ENCODE assay signal across 8 mouse cellular contexts in genomic region chr3:146177748-146178582, GRCm38 (mm10). TPM values are rescaled to one million over a fixed set of nuclear protein-coding genes. Genes with fewer than 3 reads are reported as not detected.
DNase-seq lines count a peak whose midpoint lies in the region; ATAC-seq lines count a peak whose summit lies in the region.

No protein-coding gene starts in this region.

- peak overlapping the region; percentile 24 for H3K4me3 ChIP-seq in intestine, embryonic 14.5 days (ENCODE audit: low read depth, low read length)

- peak overlapping the region; percentile 25; the same call in 1 of the 2 replicates for H3K9ac ChIP-seq in intestine, embryonic 14.5 days (ENCODE audit: low read length)

- intact Hi-C loops in left cerebral cortex, postnatal 10 days (cut with DNase I): loop anchor here (1.0 kb wide), 1 partner anchor 120 kb away; no protein-coding TSS in a partner anchor

- H3K4me1 ChIP-seq in intestine, embryonic 14.5 days (replicated peaks; ENCODE audit: control insufficient read depth, insufficient read depth, low read length): no peaks in the 10 kb centered on the region

- no peaks in the 10 kb centered on the region for H3K9me3 ChIP-seq in intestine, embryonic 14.5 days (ENCODE audit: control insufficient read depth, low read length)

- H3K4me2 ChIP-seq in intestine, embryonic 14.5 days (ENCODE audit: low read length): peak overlapping the region; percentile 56

- 4% methylated on average over 16 of the region's 16 CpGs for whole genome bisulfite sequencing in intestine, embryonic 14.5 days

- H3K36me3 ChIP-seq in intestine, embryonic 14.5 days (ENCODE audit: control insufficient read depth, insufficient read depth, low read length): no peaks in the 10 kb centered on the region

- H3K27ac ChIP-seq in intestine, embryonic 14.5 days (ENCODE audit: low read depth): no peak overlapping the region

- peak; percentile 66 to 82 for DNase-seq in adrenal gland, adult 18-20 months (ENCODE audit: low spot score in 2 of 2)
- DNase-seq in embryo, embryonic 10.5 days (ENCODE audit: low spot score): peak; percentile 91
- DNase-seq in gastrocnemius, postnatal 25 days: peak; percentile 54
- DNase-seq in intestine, embryonic 14.5 days (ENCODE audit: low spot score): peak; percentile 91
- peak; percentile 77 to 85 for DNase-seq in left cerebral cortex, postnatal 10 days (ENCODE audit: extremely low spot score in 1 of 2, low spot score in 2 of 2)
- DNase-seq in right cerebral cortex, postnatal 14 days: peak; percentile 91
- DNase-seq in urinary bladder, postnatal 4 days (ENCODE audit: low spot score in 2 of 2): peak; percentile 58 to 78

- H3K27me3 ChIP-seq in intestine, embryonic 14.5 days (replicated peaks; ENCODE audit: control insufficient read depth, insufficient read depth, low read length): no peaks in the 10 kb centered on the region

- peak; percentile 79 for ATAC-seq in intestine, embryonic 14.5 days (replicated peaks; ENCODE audit: low FRiP score, low TSS enrichment, low read depth)
- ATAC-seq in megakaryocyte-erythroid progenitor cell, adult 5-6 weeks (replicated peaks; ENCODE audit: low FRiP score, low TSS enrichment, poor library complexity, severe bottlenecking): peak; percentile 83

RNA-seq across cellular contexts. Expression of gene Mcoln2, which starts 28.3 kb away (rescaled TPM):
- total RNA-seq in adrenal gland, adult 18-20 months (2021): under 1 TPM in 1 of 2 experiments, not detected in 1; 0.35 TPM
- total RNA-seq in gastrocnemius, postnatal 25 days (2021): under 1 TPM; 0.33 to 0.35 TPM
- 4.1 and 4.2 TPM in 2 replicates for polyA plus RNA-seq in intestine, embryonic 14.5 days (2014; fragmentation: Nextera tagmentation; extraction: Ambion mirVana)
- total RNA-seq in left cerebral cortex, postnatal 10 days (2021): under 1 TPM in 1 of 2 experiments, not detected in 1; 0.60 TPM
- total RNA-seq in megakaryocyte-erythroid progenitor cell, adult 5-6 weeks (2014; fragmentation: Nextera tagmentation): 0.09 and 1.5 TPM in 2 replicates
- 0.99 and 3.8 TPM in 2 replicates for total RNA-seq in megakaryocyte-erythroid progenitor cell, adult 5-6 weeks (2017)

RNA-seq across cellular contexts. Expression of gene Lpar3, which starts 42.8 kb away (rescaled TPM):
- total RNA-seq in adrenal gland, adult 18-20 months (2021): not detected
- total RNA-seq in gastrocnemius, postnatal 25 days (2021): under 1 TPM in 1 of 2 experiments, not detected in 1; 0.28 TPM
- 1.4 TPM in 2 replicates for polyA plus RNA-seq in intestine, embryonic 14.5 days (2014; fragmentation: Nextera tagmentation; extraction: Ambion mirVana)
- under 1 TPM; 0.36 to 0.58 TPM for total RNA-seq in left cerebral cortex, postnatal 10 days (2021)
- not detected in 2 replicates for total RNA-seq in megakaryocyte-erythroid progenitor cell, adult 5-6 weeks (2014; fragmentation: Nextera tagmentation)
- not detected in 2 replicates for total RNA-seq in megakaryocyte-erythroid progenitor cell, adult 5-6 weeks (2017)
